Mouse (Mus musculus): ENCODE results near the gene Socs3.

Gene Socs3

DNA sequence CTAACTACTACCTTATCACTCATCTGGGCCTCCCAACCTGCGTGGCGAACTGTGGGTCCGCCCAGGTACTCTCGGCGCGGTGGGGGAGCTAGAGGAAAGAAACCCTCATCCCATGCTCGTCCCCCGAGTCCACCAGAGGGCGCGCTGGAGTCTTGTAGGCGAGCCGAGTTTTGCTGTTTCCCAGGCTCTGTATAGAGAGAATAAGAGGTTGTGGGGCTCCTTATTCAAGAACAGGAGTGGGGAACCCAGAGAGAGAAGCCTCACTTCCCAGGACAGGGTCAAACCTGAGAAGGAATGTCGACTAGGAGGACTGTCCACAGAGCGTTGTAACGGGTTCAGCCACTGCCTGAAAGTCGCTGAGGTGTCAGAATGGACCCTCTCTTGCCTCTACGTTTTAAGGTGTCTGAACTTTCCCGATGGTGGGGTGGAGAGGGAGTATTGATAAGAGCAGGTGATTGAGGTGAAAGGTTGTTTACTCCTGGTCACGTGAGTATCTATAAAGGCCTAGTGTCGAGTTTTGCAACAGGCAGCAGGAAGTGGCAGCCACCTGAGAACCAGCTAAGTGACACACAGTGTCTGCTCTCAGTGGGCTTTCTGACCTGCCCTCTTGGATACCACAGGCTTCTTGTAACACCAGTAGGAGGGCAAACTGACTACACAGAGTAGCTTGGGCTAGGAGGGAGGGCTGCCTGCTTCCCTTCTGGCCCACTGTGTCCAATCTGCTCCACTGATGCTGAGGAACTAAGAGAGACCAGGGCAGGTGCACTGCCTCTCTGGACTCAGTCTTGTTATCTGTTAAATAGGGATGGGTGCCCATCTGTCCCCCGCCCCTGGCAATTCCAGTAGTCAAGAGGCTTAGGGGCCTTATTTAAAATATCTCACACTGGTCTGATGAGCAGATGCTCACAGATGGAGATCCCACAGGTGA is at the start of gene Socs3:
Socs3 (minus strand) TSS at position 103 of the 928 bp plus-strand sequence.
- 15% methylated on average over 21 of the region's 21 CpGs for WGBS

DNA sequence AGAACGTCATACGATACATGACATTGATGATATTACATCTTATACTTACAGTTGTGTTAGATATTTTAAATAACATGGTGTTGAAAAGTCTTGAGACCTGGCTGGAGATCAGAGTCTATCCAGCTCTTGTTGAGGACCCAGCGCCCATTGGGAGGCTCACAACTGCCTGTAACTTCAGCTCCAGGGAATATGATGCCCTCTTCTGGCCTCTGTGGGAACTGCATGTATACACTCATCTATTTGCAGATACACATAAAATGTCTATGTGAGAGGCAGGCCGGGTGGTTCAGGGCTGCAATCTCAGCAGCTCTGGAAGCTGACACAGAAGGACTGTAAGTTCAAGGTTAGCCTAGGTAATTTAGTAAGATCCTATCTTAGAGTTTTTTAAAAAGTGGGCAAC is 48.5 kb upstream of the Socs3 start:
- 94% methylated on average over 4 of the region's 4 CpGs for WGBS

DNA sequence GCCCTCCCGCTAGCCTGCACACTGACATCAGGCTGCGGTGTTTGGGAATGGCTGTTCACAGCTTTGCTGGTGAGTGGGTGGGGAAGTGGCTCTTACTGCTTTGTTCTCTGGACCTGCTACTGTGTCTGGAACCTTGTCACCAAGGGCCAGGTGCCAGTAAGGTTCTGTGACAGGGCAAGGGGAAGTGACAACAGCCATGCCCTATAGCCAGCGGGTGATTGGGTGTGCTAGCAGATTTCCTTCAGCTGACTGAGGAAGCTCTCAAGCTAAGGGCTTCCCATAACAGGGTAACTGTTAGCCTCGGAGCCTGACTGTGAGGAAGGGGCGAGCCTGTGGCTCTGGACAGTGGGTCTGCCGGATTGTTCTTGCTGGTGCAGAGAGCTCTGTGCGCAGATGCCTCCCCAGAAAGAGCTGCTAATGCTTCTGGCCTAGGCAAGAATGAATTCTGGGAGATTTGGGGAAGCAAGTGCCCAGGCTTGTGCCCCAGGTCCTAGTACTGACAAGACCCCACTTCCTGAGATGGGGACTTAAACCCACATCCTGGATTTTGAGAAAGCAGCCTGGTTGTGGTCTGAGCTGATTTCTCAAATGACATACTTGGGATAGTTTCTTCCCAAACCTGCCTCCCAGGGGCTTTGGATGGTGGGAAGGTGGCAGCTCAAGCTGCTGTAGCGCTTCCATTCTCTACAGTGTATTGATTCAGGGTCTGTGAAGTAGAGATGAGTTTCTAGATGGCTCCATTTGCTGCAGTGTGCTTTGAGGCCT is 45.7 kb upstream of the Socs3 start:
- WGBS: 79% methylated on average over 8 of the region's 8 CpGs

DNA sequence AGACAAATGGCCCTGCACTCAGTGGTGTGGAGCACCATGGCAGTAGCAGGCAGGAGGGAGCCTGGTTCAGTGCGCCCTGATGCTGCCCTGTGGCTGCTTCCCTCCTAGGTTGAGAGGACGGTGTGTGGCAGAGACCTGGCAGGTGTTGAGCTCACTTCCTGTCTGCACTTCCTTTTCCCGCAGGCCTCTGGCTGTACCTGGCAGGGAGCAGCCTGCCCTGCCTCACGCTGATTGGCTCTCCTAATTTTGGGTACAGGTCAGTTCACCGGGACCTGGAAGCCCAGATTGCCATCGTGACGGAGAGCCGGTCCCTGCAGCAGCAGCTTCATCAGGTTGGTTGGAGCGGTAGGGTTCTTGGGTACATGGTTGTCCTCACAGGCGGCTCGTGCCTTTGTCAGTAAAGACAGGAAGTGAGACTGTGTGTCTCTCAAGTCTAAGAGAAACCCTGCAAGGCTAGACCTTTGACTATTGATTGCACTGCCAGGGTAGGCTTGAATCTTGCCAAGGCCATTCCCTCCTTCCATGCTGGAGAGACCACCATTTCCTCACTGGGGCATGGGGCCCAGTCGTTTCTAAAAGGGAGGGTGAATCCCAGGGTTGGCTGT is 44.6 kb upstream of the Socs3 start:
- 81% methylated on average over 12 of the region's 12 CpGs for whole genome bisulfite sequencing

DNA sequence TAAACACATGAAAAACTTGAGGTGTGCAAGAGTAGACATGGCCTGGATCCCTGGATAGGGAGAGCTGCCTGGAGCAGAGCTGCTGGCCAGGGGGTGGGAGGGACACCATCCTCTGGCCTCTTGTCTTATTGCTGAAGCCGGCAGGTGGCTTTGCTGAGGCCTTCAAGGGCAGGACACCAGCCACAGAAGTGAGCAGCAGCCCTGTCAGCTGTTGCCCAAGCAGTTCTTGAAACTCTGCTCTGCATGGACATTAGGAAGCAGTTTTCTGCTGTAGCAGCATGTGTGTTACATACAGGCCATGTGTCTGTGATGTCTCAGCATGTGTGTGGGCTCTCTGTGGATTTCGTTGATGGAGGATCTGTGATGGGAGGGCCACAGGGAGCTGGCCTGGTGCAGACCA is 43.5 kb upstream of the Socs3 start:
- 80% methylated on average over 2 of the region's 2 CpGs for WGBS

DNA sequence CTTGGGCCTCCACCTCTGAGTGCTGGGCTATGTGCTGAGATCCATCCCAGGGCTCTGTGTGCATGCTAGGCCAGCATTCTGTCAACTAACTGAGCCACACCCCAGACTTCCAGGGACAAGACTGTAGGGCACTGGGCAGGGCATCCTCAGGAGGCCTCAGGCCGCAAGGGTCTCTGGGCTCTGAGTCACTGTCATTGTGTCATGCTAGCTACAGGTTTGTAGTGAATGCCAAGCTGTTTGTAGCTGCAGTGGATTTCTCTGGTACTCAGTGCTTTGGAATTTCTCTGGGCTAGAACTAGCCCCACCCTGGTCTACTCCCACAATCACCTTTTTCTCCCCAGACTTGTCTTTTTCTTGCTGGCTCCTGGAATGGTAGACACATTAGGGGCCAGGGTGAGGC is 42.7 kb upstream of the Socs3 start:
- WGBS: 88% methylated on average over 1 of the region's 1 CpGs

DNA sequence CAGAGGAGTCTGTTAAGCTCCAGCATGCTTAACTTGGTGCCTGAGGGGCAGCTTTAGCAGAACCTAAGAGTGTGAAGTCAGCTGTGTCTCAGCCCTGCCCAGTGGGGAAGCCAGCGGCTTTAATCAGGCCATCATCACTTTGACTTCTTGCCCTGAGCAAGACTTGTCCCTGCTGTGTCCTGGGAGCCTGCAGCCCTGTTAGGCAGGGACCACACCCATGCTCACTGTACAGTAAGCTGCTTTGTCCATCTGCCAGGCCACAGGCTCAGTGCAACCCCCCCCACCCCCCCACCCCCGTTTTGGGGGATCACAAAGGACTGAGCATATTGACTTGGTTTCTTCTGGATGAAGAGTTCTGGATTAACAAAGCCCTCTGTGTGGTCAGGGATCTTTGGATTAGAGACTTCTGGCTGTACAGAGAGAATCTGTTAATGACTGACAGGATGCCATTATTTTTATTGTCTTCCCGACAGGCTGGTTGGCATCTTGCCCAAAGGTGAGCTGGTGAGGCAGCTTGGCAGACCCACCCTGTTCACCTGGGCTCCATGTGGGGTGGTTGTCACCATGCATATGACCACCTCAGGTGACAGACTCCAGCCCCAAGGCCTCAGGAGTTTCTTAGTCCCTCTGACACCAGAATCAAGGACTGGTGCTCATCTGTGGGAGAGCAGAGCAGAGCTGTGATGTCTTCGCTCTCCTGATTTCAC is 40.2 kb upstream of the Socs3 start:
- 48% methylated on average over 4 of the region's 4 CpGs for WGBS

DNA sequence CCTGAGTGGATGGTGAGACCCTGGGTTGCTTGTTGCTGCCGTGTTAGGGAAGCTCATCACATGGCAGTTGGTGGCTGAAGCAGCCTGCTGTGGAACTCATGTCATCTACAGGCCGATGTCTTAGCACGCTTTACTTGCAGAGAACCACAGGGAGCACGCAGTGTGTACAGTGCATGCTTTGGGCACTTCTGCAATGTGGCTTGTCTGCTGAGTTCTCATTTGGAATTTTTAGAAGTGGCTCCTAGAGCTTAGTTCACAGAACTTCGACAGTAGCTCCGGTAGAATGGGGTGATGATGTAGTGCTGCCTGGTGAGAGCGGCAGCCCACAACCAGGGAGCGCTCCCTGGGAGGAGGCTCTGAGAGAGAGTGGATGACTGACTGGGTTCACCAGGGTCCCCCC is 39.0 kb upstream of the Socs3 start:
- 67% methylated on average over 8 of the region's 8 CpGs for WGBS

DNA sequence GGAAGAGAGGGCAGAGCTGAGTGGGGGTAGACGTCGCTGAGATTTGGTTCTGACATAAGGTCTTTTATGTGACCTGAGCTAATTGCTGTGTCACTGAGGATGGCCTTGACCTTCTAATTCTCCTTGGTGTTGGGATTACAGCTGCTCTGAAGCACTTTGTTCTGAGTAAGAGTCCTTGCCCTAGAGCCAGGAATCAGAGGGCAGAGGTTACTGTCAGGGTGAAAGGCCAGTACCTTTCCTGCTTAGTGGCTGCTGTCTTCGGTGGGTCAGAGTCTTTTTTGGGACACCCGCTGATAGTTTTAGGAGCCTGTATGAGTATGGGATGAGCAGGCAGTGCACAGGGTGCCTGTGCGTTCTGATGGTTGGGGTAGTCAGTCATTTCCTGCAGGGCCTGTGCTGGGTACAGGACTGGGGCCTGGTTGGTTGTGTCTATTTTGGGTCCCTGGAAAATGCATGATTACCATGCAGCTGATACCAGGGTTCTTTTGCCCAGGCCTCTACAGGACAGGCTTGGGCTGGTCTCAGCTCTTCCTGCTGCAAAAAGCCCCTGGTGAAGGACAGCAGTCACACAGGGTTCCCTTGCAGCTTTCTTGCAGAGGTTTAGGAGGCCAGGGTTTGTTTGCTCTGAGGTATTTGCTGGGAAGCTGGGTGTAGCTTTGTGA is 38.4 kb upstream of the Socs3 start:
- WGBS: 77% methylated on average over 5 of the region's 5 CpGs

DNA sequence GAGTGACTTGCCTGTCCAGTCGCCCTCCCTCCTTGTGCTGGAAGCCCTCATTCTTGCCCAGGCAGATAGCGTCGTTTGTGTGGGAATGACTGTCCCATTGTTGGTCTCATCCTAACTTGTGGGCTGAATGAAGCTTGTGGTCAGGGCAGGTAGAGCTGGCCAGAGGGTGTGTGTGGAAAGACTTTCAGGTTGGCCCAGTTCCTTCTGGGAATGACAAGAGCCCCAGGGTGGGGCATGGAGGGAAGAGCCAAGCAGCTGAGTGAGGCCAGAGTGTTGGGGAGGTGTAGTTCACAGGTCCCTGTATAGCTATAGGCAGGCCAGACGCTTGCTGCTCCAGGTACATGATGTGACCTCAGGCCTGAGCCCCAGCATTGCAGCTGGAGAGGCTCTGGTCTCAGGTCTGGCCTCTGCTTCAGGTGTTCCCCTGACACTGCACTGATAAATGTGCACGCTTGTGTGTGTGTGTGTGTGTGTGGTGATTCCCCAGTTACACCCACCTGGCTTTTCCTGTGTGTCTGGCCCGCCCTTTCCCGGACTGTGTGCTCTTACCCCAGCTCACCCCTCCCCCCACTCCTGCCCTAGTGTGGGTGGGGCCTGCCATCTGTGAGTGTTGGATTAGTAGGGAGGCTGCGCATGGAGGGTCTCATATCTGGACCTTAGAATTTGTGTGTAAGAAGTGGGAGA is 37.8 kb upstream of the Socs3 start:
- WGBS: 66% methylated on average over 8 of the region's 8 CpGs

DNA sequence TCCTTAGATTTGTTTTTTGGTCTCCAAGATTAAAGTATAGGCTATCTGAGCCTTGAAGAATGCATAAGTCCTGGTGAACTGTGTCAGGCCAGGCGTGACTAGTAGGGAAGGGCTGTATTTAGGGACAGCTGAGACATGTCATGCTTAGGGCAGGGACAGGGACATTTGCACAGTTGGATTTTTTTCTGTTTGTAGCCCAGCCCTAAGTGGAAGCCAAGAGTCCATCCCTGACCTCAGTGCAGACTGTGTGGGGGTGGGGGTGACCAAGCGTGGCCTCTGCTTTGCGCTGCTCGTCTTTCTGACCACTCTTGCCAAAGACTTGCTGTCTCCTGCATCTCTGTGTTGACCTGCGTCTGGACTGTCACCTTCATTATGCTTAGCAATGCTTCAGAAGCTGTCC is 34.4 kb upstream of the Socs3 start:
- WGBS: 92% methylated on average over 5 of the region's 5 CpGs

DNA sequence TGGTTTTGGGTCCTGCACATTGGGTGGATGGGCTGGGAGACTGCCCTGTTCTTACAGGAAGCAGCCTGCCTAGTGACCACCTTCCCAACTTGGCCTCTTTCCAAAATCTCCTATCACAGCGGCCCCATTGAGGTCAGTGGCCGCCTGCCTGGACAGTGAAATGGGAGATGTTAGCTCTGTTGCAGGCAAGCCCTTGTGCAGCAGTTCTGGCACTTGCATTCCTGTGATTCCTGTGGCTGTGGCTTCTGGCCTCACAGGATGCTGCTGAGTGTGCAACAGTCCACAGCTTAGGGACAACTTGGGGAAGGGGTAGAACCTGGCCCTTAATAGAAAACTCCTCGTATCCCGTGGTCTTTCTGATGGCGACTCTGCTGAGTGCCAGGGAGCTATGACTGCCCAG is 33.9 kb upstream of the Socs3 start:
- WGBS: 79% methylated on average over 5 of the region's 5 CpGs

DNA sequence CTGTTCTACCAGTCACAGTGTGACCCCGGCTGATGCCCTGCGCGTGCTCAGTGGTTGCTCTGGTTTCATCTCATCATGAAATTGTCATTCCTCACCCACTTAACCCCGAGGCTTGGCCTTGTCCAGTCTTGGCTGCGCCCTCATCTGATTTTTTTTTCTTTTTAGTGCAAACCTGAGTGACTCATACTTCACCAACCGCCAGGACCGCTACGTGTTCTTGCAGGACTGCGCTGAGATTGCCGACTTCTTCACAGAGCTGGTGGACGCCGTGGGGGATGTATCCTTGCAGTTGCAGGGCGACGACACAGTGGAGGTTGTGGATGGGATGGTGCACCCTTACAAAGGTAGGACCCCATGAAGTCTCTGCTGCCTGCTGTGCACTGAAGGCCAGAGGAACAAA is 33.3 kb upstream of the Socs3 start:
- WGBS: 96% methylated on average over 14 of the region's 14 CpGs

DNA sequence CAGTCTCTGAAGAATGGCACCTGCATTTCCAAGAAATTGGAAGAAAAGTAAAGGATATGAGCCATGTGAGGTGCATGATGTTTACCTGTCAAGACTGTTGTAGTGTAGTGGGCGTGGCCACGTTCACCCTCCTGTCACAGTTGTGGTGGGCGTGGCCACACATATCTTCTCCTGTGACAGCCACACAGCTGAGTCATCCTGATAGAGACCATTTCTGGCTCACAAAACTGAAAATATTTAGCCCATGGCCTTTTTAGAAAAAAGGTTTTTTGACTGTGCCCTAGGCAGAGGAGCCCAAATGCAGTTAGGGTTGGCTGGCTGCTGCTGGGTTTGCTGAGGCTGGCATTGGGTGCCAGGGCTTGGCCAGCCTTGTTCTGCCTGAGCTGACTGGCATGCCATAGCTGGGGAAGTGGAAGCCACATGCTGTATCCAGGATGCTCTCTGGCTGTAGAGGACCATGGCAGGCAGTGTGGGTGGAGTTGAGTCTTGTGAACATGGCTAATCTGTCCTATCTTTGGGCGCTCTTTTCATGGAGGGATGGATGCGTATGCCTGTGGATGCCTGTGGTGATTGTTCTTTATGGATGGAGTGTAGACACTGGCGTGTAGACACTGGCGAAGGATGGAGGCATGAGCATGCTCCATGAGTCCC is 30.8 kb upstream of the Socs3 start:
- WGBS: 87% methylated on average over 7 of the region's 7 CpGs

DNA sequence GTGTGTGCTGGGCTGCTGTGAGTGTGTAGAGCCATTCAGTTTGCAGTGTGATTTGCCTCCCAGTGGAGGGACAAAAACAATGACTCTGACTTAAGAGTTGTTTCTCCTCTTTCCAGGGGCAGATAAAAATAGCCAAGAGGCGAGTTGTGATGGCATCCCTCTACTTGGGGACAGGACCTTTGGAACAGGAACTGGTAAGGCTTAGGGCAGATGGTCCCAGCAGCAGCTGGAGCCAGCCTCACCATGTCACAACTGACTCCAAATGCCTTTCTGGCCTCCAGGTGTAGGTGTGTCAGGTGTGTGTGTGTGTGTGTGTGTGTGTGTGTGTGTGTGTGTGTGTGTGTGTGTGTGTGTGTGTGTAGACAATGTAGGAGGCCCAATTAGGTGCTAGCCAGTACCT is 30.2 kb upstream of the Socs3 start:
- 54% methylated on average over 1 of the region's 1 CpGs for WGBS

DNA sequence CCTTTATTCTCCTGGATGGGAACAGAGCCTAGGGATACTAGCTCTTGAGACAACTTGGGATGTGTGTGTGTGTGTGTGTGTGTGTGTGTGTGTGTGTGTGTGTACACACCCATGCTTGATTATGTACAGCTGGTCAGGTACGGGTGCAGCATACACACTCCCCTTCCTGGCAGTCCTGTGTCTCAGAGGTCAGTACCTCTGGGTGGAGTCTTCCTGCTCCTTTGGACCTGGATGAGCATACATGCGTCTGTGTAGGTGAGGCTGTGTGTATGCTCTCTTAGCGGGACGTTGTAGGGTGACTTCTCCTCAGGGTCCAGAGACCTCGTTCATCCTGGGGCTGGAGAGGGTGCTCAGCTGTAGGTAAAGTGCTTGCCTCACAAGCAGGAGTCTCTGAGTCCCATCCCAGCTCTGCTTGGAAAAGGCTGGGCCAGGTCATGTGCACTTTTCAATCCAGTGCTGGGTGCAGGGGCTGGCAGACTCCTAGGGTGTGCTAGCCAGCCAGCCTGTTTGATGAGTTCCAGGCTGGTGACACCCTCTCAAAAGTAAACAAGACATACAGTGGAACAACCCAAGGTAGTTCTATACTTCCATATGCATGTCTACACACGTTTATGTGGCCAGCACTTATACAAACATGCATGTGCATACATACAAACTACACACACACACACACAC is 29.6 kb upstream of the Socs3 start:
- 86% methylated on average over 6 of the region's 6 CpGs for WGBS

DNA sequence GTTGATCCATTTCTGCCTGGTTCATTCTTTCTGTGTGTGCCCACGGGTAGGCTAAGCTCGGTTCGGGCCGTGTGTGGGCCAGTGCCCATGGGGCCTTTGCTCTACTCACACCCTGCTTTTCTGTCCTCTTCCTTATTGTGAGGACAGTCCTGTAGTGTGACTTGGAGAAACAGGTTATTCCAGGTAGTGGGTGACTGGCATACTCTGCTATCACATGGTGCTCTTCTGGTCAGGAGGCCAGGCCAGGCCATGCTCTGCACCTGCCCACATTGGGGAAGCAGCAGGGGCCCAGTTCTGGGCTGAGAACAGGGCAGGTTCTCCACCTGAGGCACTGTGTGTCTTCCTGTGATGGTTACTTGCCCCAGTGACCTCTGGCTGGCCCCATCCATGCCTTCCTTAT is 28.5 kb upstream of the Socs3 start:
- WGBS: 93% methylated on average over 4 of the region's 4 CpGs

DNA sequence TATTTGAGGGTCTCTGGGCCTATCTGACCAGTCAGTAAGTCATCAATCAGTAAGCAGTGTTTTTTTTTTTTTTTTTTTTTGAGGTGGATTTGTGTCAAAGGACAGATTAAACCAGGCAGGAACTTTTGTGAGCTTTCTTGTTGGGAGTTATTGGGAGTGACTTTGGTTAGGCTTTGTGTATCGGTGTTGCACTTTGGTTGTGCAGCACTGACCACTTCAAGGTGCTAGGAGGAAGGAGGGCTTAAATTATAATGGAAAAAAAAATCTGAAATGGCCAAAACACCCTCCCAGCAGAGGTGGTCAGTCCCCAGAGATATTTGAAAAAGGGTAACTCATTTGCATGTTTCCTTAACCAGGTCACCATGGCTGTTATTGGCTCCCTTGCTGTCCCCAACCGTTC is 27.2 kb upstream of the Socs3 start:
- 89% methylated on average over 2 of the region's 2 CpGs for WGBS

DNA sequence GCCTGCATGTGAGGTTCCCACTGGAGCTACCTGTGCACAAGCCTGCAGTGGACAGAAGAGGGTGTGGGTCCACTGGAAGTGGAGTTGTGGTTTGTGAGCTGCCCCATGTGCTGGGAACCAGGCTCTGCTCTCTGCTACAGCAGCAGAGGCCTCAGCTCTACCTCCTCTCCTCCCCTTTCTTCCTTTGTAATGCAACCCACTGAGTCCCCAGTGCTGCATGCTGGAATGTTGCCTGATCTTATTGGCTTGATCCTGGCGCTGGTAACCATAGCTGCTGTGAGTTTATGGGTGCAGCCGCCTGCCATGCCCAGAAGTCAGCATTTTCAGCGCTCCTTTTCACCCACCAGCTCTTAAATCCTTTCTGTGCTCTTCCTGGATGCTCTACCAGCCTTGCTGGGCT is 26.2 kb upstream of the Socs3 start:
- 56% methylated on average over 3 of the region's 3 CpGs for WGBS

DNA sequence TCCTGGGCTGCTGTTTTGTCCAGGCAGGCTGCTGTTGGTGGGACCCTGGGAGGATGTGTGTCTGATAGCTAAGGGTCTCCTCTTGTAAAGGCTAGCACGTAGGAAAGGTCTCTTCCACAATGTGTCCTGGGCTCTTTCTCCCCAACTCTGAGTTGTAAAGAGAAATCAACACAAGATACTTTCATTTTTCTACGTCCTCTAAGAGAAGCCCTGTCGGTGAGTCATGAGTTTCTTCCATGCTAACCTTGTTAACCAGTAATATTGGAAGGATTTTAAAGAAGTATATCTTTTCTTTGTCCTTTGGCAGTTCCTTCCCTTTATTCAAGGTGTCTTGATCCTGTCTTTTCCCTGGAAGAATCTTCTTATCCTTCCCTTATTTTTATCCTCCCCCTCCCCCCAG is 25.8 kb upstream of the Socs3 start:
- 53% methylated on average over 3 of the region's 3 CpGs for WGBS
